Mouse (Mus musculus): ENCODE measurements at regions not wholly inside any gene's neighbourhood (a gene's known extent, or its start where the extent isn't known, plus 50 kb on each side); places are given as distances from the start of the nearest gene placed in this dataset.

DNA sequence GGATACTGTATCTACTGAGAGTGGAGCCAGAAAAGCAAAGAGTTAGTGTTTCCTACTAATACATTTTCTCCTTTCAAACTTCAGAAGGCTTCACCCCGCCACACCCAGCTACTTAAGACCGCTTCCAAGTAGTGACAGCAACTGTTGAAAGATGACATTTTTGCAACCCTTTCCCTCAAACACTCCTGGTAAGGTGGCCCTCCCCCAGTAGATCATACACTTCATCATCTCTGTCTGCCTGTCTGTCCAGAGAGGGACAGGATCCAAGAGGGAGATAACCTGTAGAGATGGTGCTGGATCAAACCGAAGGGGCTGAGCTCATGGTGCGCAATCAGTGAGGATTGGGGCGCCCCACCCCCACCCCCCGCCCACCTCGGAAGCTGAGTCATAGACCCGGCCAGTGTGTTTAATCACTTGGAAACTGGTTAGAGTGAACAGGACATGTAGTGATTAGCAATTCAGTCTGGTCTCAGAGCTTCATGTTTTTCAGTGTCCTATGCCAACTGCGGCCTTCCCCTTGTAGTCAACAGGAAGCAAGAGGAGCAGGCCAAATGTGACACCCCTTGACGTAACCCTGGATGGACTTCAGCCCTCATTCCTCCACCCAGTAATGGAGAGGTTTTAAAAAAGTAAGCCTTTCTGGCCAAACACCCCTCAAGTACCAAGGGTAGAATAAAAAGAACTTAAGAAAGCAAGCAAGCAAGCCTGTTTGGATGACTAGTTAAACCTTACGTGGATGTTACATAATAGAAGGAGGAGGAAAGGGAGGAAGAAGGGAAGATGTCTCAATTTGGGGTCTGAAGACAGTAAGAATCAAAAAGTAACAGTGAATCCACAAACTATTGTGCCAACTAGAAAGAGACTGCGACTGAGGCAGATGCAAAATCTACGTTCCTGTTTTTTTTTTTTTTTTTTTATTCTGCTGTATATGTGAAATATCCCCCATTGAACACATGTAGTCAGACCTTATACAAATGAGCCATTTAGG, 2291.9 kb upstream of the Gm7489 start:
- Histone ChIP-seq H3K27ac (replicated peaks in 1 of 2; ENCODE audit: control insufficient read depth in 1 of 2, insufficient read depth in 1 of 2, low read depth in 2 of 2, low read length in 2 of 2) (peak overlapping the region; percentile 34 to 47; a peak in 1 of 4 replicates), H3K9me3 (ENCODE audit: control insufficient read depth, low read length) (no peaks in the 10 kb centered on the region), H3K36me3 (ENCODE audit: control insufficient read depth, insufficient read depth, low read length) (no peaks in the 10 kb centered on the region), H3K4me2 (ENCODE audit: low read length) (peak overlapping the region; percentile 55), H3K9ac (ENCODE audit: low read length) (no peak overlapping the region), H3K4me3 (ENCODE audit: control insufficient read depth in 1 of 2, insufficient read depth in 1 of 2, low read depth in 1 of 2, low read length in 2 of 2) (no peak overlapping the region), H3K27me3 (ENCODE audit: control insufficient read depth, insufficient read depth, low read length) (no peaks in the 10 kb centered on the region), H3K4me1 (ENCODE audit: control insufficient read depth in 2 of 2, insufficient read depth in 2 of 2, low read length in 2 of 2) (peaks cover 2 to 3% of the 10 kb centered on the region in 2 experiments; a peak in 2 of 4 replicates)
- peak; percentile 31; the same call in 1 of the 2 replicates for ATAC-seq (ENCODE audit: insufficient number of reproducible peaks, insufficient read depth, low FRiP score, low read depth)
- WGBS: 61% methylated on average over 13 of the region's 13 CpGs

DNA sequence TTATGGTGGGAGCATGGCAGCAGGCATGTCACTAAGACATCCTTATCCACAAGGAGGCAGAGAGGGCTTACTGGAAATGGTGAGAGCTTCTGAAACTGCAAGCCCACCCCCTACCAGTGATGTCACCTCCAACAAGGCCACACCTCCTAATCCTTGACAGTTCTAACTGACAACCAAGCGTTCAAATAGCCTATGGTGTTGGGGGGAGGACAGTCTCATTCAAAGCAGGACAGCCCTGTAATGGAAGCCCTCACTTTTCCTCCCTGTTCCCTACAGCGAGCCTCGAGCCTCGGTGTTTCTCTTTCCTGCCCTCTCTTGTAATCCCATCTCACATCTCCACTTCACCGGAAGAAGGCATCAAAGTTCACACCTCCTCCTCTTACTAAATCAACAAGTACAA, 2290.6 kb upstream of the Gm7489 start:
- H3K27me3 ChIP-seq (ENCODE audit: control insufficient read depth, insufficient read depth, low read length): no peaks in the 10 kb centered on the region
- no peak overlapping the region for H3K4me2 ChIP-seq (ENCODE audit: low read length)
- no peak overlapping the region for H3K4me3 ChIP-seq (ENCODE audit: control insufficient read depth in 1 of 2, insufficient read depth in 1 of 2, low read depth in 1 of 2, low read length in 2 of 2)
- H3K4me1 ChIP-seq (ENCODE audit: control insufficient read depth in 2 of 2, insufficient read depth in 2 of 2, low read length in 2 of 2): peaks cover 2 to 3% of the 10 kb centered on the region in 2 experiments; a peak in 2 of 4 replicates
- 38% methylated on average over 5 of the region's 5 CpGs for WGBS
- no peak overlapping the region for H3K9ac ChIP-seq (ENCODE audit: low read length)
- H3K27ac ChIP-seq (replicated peaks in 1 of 2; ENCODE audit: control insufficient read depth in 1 of 2, insufficient read depth in 1 of 2, low read depth in 2 of 2, low read length in 2 of 2): no peak overlapping the region
- H3K9me3 ChIP-seq (ENCODE audit: control insufficient read depth, low read length): no peaks in the 10 kb centered on the region
- ATAC-seq (ENCODE audit: insufficient number of reproducible peaks, insufficient read depth, low FRiP score, low read depth): no peak
- H3K36me3 ChIP-seq (ENCODE audit: control insufficient read depth, insufficient read depth, low read length): no peaks in the 10 kb centered on the region

DNA sequence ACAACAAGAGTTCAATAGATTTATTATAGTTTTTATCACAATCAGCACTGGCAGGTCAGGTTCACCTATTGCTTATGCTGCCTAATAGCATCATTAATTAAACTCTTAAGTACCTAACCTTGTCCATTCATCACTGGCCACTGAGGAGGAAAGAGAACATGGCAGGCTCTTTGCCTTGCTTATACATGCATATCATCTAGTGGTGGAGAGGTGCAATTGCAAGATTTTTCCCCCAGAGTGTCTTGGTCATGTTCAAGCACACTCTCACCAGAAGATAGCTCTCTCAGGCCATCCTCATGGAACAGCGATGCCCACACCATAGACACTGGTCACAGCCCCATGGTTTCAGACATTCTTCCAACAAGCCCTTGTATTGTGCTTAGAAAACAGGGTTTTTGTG, 2289.1 kb upstream of the Gm7489 start:
- Histone ChIP-seq H3K9me3 (ENCODE audit: control insufficient read depth, low read length) (no peaks in the 10 kb centered on the region), H3K27me3 (ENCODE audit: control insufficient read depth, insufficient read depth, low read length) (no peaks in the 10 kb centered on the region), H3K4me2 (ENCODE audit: low read length) (no peak overlapping the region), H3K36me3 (ENCODE audit: control insufficient read depth, insufficient read depth, low read length) (no peaks in the 10 kb centered on the region), H3K4me1 (ENCODE audit: control insufficient read depth in 2 of 2, insufficient read depth in 2 of 2, low read length in 2 of 2) (peaks cover 2 to 3% of the 10 kb centered on the region in 2 experiments; a peak in 2 of 4 replicates), H3K27ac (replicated peaks in 1 of 2; ENCODE audit: control insufficient read depth in 1 of 2, insufficient read depth in 1 of 2, low read depth in 2 of 2, low read length in 2 of 2) (no peak overlapping the region), H3K9ac (ENCODE audit: low read length) (no peak overlapping the region), H3K4me3 (ENCODE audit: control insufficient read depth in 1 of 2, insufficient read depth in 1 of 2, low read depth in 1 of 2, low read length in 2 of 2) (no peak overlapping the region)
- WGBS: 34% methylated on average over 1 of the region's 1 CpGs
- no peak for ATAC-seq (ENCODE audit: insufficient number of reproducible peaks, insufficient read depth, low FRiP score, low read depth)

DNA sequence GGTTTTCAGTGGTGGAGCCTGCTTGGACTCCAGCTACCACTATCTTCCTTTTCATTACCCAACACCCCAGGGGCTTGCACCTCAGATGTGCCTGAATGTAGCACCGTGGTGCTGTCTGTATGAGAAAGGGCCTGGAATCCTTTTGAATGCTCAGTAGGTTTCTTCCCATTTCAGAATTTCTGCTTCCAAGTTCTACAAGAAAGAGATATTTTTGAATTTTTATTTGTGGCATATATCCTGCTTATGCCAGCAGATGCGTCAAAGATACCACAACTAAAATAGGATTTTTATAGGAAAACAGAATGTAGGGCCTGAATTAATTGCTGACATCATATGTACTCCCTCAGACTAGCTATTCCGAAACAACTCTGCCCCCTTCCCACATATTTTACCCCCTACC, 2286.9 kb upstream of the Gm7489 start:
- Histone ChIP-seq H3K4me2 (ENCODE audit: low read length) (no peak overlapping the region), H3K27me3 (ENCODE audit: control insufficient read depth, insufficient read depth, low read length) (no peaks in the 10 kb centered on the region), H3K36me3 (ENCODE audit: control insufficient read depth, insufficient read depth, low read length) (no peaks in the 10 kb centered on the region), H3K27ac (replicated peaks in 1 of 2; ENCODE audit: control insufficient read depth in 1 of 2, insufficient read depth in 1 of 2, low read depth in 2 of 2, low read length in 2 of 2) (no peak overlapping the region), H3K9me3 (ENCODE audit: control insufficient read depth, low read length) (no peaks in the 10 kb centered on the region), H3K9ac (ENCODE audit: low read length) (no peak overlapping the region), H3K4me3 (ENCODE audit: control insufficient read depth in 1 of 2, insufficient read depth in 1 of 2, low read depth in 1 of 2, low read length in 2 of 2) (no peak overlapping the region), H3K4me1 (ENCODE audit: control insufficient read depth in 2 of 2, insufficient read depth in 2 of 2, low read length in 2 of 2) (no peaks in the 10 kb centered on the region)
- no peak for ATAC-seq (ENCODE audit: insufficient number of reproducible peaks, insufficient read depth, low FRiP score, low read depth)
- WGBS: 77% methylated on average over 3 of the region's 3 CpGs

DNA sequence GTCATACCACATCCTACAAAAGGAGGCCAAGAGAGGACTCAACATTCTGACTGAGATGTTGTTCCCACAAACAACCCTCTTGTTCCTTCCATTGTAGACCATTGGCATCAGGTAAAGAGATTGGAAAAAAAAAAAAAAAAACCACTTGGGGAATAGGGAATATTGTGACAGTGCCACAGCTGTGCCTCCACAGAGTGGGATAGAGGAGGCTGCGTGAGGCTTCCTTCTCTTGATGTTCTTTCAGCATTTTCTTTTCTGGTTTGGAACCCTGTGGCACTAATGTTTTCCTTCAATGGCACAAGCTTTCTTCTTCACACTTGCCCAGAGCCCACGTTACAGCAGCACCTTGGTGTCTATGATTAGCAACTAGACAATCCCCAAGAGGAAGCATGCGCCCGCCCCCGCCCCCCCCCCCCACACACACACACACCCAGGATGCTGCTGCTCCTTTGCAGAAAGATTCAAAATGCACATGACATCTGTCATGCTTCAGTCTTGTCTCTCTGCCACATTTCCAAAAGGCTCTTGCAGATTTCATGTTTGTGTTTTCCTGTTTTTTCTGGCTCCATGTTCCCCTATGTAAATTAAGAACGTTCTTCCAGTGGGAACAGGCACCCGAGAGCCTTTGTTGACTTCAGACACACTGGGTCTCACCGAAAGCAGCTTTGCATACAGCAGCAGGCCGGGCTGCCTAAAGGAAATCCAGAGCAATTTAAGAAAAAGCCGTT, 2283.4 kb upstream of the Gm7489 start:
- Histone ChIP-seq H3K9me3 (ENCODE audit: control insufficient read depth, low read length) (no peaks in the 10 kb centered on the region), H3K4me2 (ENCODE audit: low read length) (no peak overlapping the region), H3K36me3 (ENCODE audit: control insufficient read depth, insufficient read depth, low read length) (no peaks in the 10 kb centered on the region), H3K27ac (replicated peaks in 1 of 2; ENCODE audit: control insufficient read depth in 1 of 2, insufficient read depth in 1 of 2, low read depth in 2 of 2, low read length in 2 of 2) (no peak overlapping the region), H3K4me3 (ENCODE audit: control insufficient read depth in 1 of 2, insufficient read depth in 1 of 2, low read depth in 1 of 2, low read length in 2 of 2) (no peak overlapping the region), H3K4me1 (ENCODE audit: control insufficient read depth in 2 of 2, insufficient read depth in 2 of 2, low read length in 2 of 2) (no peaks in the 10 kb centered on the region), H3K27me3 (ENCODE audit: control insufficient read depth, insufficient read depth, low read length) (no peaks in the 10 kb centered on the region), H3K9ac (ENCODE audit: low read length) (no peak overlapping the region)
- 42% methylated on average over 7 of the region's 10 CpGs for WGBS
- no peak for ATAC-seq (ENCODE audit: insufficient number of reproducible peaks, insufficient read depth, low FRiP score, low read depth)

DNA sequence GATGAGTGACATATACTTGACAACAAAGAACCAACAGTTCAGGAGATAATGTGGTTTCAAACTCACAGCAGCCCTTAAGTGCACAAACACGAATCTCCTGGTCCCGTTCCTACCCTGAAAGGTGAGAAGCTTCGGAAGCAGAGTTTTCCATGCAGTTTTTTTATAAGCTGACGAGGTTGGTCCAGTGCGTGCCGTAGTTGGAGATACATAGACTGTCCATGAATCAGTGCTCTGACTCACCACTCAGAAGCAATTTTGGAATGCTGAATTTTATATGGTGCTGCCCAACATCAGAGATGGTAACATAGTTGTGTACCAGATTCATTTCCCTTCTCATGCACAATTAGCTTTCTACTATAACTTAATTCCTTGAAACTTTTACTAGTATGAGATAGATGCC, 2263.3 kb upstream of the Gm7489 start:
- Histone ChIP-seq H3K4me1 (ENCODE audit: control insufficient read depth in 2 of 2, insufficient read depth in 2 of 2, low read length in 2 of 2) (no peaks in the 10 kb centered on the region), H3K27me3 (ENCODE audit: control insufficient read depth, insufficient read depth, low read length) (no peaks in the 10 kb centered on the region), H3K27ac (replicated peaks in 1 of 2; ENCODE audit: control insufficient read depth in 1 of 2, insufficient read depth in 1 of 2, low read depth in 2 of 2, low read length in 2 of 2) (no peak overlapping the region), H3K36me3 (ENCODE audit: control insufficient read depth, insufficient read depth, low read length) (no peaks in the 10 kb centered on the region), H3K9ac (ENCODE audit: low read length) (no peak overlapping the region), H3K4me3 (ENCODE audit: control insufficient read depth in 1 of 2, insufficient read depth in 1 of 2, low read depth in 1 of 2, low read length in 2 of 2) (no peak overlapping the region), H3K4me2 (ENCODE audit: low read length) (no peak overlapping the region), H3K9me3 (ENCODE audit: control insufficient read depth, low read length) (no peaks in the 10 kb centered on the region)
- no peak for ATAC-seq (ENCODE audit: insufficient number of reproducible peaks, insufficient read depth, low FRiP score, low read depth)
- WGBS: 70% methylated on average over 6 of the region's 6 CpGs

DNA sequence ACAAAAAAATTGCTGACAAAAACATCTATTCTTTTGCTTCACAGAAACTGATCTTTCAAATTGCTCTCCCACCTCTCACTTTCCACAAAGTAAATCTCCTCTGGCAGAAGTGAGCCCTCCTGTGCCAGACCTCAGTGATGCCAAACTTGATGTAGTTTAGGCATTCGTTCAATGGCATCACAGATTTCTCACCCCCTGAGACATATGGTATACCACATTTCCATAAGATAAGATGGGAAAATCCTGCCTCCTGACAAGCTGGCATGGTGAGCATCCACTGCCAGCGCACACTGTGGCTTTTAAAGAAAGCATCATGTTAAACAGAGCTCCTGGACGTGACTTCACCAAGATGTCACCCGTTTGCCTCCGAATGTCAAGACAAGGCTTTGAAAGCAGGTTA, 2257.2 kb upstream of the Gm7489 start:
- no peaks in the 10 kb centered on the region for H3K27me3 ChIP-seq (ENCODE audit: control insufficient read depth, insufficient read depth, low read length)
- ATAC-seq (ENCODE audit: insufficient number of reproducible peaks, insufficient read depth, low FRiP score, low read depth): no peak
- WGBS: 90% methylated on average over 5 of the region's 5 CpGs

More for the DNA sequence above, 2257.2 kb upstream of the Gm7489 start:
- Histone ChIP-seq H3K4me3 (ENCODE audit: control insufficient read depth in 1 of 2, insufficient read depth in 1 of 2, low read depth in 1 of 2, low read length in 2 of 2) (no peak overlapping the region), H3K36me3 (ENCODE audit: control insufficient read depth, insufficient read depth, low read length) (no peaks in the 10 kb centered on the region), H3K4me2 (ENCODE audit: low read length) (no peak overlapping the region), H3K9me3 (ENCODE audit: control insufficient read depth, low read length) (no peaks in the 10 kb centered on the region), H3K27ac (replicated peaks in 1 of 2; ENCODE audit: control insufficient read depth in 1 of 2, insufficient read depth in 1 of 2, low read depth in 2 of 2, low read length in 2 of 2) (no peak overlapping the region), H3K4me1 (ENCODE audit: control insufficient read depth in 2 of 2, insufficient read depth in 2 of 2, low read length in 2 of 2) (no peaks in the 10 kb centered on the region), H3K9ac (ENCODE audit: low read length) (no peak overlapping the region)
